Mouse (Mus musculus): ENCODE results near the gene Gzf1. TPM values are rescaled to one million over a fixed set of nuclear protein-coding genes. Genes with fewer than 3 reads are reported as not detected.
A peak's percentile ranks its signal among the peaks of the same experiment; 100 is the strongest.

The Gzf1 gene
- polyA plus RNA-seq, 1 experiment from 2014 or later = 9.4 TPM

- peak overlapping the region; percentile 89 for H3K9ac ChIP-seq
- no peaks in the 10 kb centered on the region for H3K27me3 ChIP-seq (replicated peaks)
- WGBS (ENCODE audit: insufficient replicate concordance) = 7% methylated on average over 17 of the region's 17 CpGs
- peaks cover 66% of the 10 kb centered on the region for H3K4me1 ChIP-seq
- H3K4me3 ChIP-seq = peak overlapping the region; percentile 87
- peaks cover 47% of the 10 kb centered on the region for H3K36me3 ChIP-seq
- peak overlapping the region; percentile 81 for H3K27ac ChIP-seq
- no peaks in the 10 kb centered on the region for H3K9me3 ChIP-seq (replicated peaks)
- ATAC-seq = peak; percentile 75
- H3K4me2 ChIP-seq = peak overlapping the region; percentile 91
These were observed 653 bp downstream of the Gzf1 start for GRCm38 (mm10) chr2:148681461-148681891.

- no peaks in the 10 kb centered on the region for H3K9me3 ChIP-seq (replicated peaks)
- H3K9ac ChIP-seq = no peak overlapping the region
- no peak overlapping the region for H3K27ac ChIP-seq
- peaks cover 50% of the 10 kb centered on the region for H3K4me1 ChIP-seq
- H3K4me3 ChIP-seq = no peak overlapping the region
- 53% methylated on average over 1 of the region's 1 CpGs for WGBS (ENCODE audit: insufficient replicate concordance)
- ATAC-seq = no peak
- H3K27me3 ChIP-seq (replicated peaks) = no peaks in the 10 kb centered on the region
- no peak overlapping the region for H3K4me2 ChIP-seq
- peaks cover 45% of the 10 kb centered on the region for H3K36me3 ChIP-seq
These were observed 2.2 kb downstream of the Gzf1 start for GRCm38 (mm10) chr2:148683031-148683430.

- Histone ChIP-seq H3K36me3 (peaks cover 59% of the 10 kb centered on the region), H3K9me3 (replicated peaks) (no peaks in the 10 kb centered on the region), H3K27me3 (replicated peaks) (no peaks in the 10 kb centered on the region), H3K4me1 (peaks cover 32% of the 10 kb centered on the region), H3K27ac (no peak overlapping the region), H3K4me3 (no peak overlapping the region), H3K9ac (no peak overlapping the region), H3K4me2 (no peak overlapping the region)
- WGBS (ENCODE audit: insufficient replicate concordance) = 82% methylated on average over 2 of the region's 2 CpGs
- no peak for ATAC-seq
These were observed 4.1 kb downstream of the Gzf1 start for GRCm38 (mm10) chr2:148684972-148685371.

GRCm38 (mm10) chr2:148685709-148686108 is 4.9 kb downstream of the Gzf1 start:
- Histone ChIP-seq H3K9ac (no peak overlapping the region), H3K27ac (0 out of 2 replicates have a peak overlapping the region, but pooled peaks have one; percentile 12), H3K27me3 (replicated peaks) (no peaks in the 10 kb centered on the region), H3K4me3 (no peak overlapping the region), H3K4me1 (peaks cover 26% of the 10 kb centered on the region), H3K36me3 (peaks cover 67% of the 10 kb centered on the region), H3K9me3 (replicated peaks) (no peaks in the 10 kb centered on the region), H3K4me2 (no peak overlapping the region)
- no peak for ATAC-seq
- WGBS (ENCODE audit: insufficient replicate concordance) = 73% methylated on average over 3 of the region's 3 CpGs

GRCm38 (mm10) chr2:148686862-148687261 is 6.0 kb downstream of the Gzf1 start:
- ATAC-seq = no peak
- Histone ChIP-seq H3K27me3 (replicated peaks) (no peaks in the 10 kb centered on the region), H3K36me3 (peaks cover 78% of the 10 kb centered on the region), H3K4me2 (no peak overlapping the region), H3K9me3 (replicated peaks) (no peaks in the 10 kb centered on the region), H3K4me1 (peaks cover 20% of the 10 kb centered on the region), H3K27ac (no peak overlapping the region), H3K9ac (no peak overlapping the region), H3K4me3 (no peak overlapping the region)
- 87% methylated on average over 1 of the region's 1 CpGs for WGBS (ENCODE audit: insufficient replicate concordance)

GRCm38 (mm10) chr2:148687971-148688370 is 7.1 kb downstream of the Gzf1 start:
- 86% methylated on average over 5 of the region's 5 CpGs for WGBS (ENCODE audit: insufficient replicate concordance)
- Histone ChIP-seq H3K36me3 (peaks cover 86% of the 10 kb centered on the region), H3K27me3 (replicated peaks) (no peaks in the 10 kb centered on the region), H3K27ac (no peak overlapping the region), H3K9me3 (replicated peaks) (no peaks in the 10 kb centered on the region), H3K9ac (no peak overlapping the region), H3K4me2 (no peak overlapping the region), H3K4me3 (no peak overlapping the region), H3K4me1 (peaks cover 10% of the 10 kb centered on the region; the same call in 1 of the 2 replicates)
- no peak for ATAC-seq

- H3K9ac ChIP-seq = no peak overlapping the region
- ATAC-seq = no peak
- 77% methylated on average over 6 of the region's 6 CpGs for WGBS (ENCODE audit: insufficient replicate concordance)
- H3K9me3 ChIP-seq (replicated peaks) = no peaks in the 10 kb centered on the region
- no peak overlapping the region for H3K4me2 ChIP-seq
- no peaks in the 10 kb centered on the region for H3K27me3 ChIP-seq (replicated peaks)
- H3K4me1 ChIP-seq = peaks cover 6% of the 10 kb centered on the region; the same call in 1 of the 2 replicates
- no peak overlapping the region for H3K27ac ChIP-seq
- no peak overlapping the region for H3K4me3 ChIP-seq
- peaks cover 86% of the 10 kb centered on the region for H3K36me3 ChIP-seq
These were observed 8.8 kb downstream of the Gzf1 start for GRCm38 (mm10) chr2:148689444-148690140.

- 81% methylated on average over 3 of the region's 3 CpGs for WGBS (ENCODE audit: insufficient replicate concordance)
- no peak overlapping the region for H3K4me3 ChIP-seq
- no peaks in the 10 kb centered on the region for H3K4me1 ChIP-seq
- no peak overlapping the region for H3K4me2 ChIP-seq
- H3K27me3 ChIP-seq (replicated peaks) = no peaks in the 10 kb centered on the region
- H3K27ac ChIP-seq = no peak overlapping the region
- ATAC-seq = no peak; the same call in 1 of the 2 replicates
- peaks cover 86% of the 10 kb centered on the region for H3K36me3 ChIP-seq
- no peak overlapping the region for H3K9ac ChIP-seq
- no peaks in the 10 kb centered on the region for H3K9me3 ChIP-seq (replicated peaks)
These were observed 9.5 kb downstream of the Gzf1 start for GRCm38 (mm10) chr2:148690291-148690690.

- H3K27ac ChIP-seq = no peak overlapping the region
- H3K27me3 ChIP-seq (replicated peaks) = no peaks in the 10 kb centered on the region
- no peak overlapping the region for H3K4me3 ChIP-seq
- no peak overlapping the region for H3K4me2 ChIP-seq
- peaks cover 84% of the 10 kb centered on the region for H3K36me3 ChIP-seq
- ATAC-seq = no peak
- no peak overlapping the region for H3K9ac ChIP-seq
- 81% methylated on average over 5 of the region's 5 CpGs for WGBS (ENCODE audit: insufficient replicate concordance)
- H3K4me1 ChIP-seq = no peaks in the 10 kb centered on the region
- H3K9me3 ChIP-seq (replicated peaks) = no peaks in the 10 kb centered on the region
These were observed 10.0 kb downstream of the Gzf1 start for GRCm38 (mm10) chr2:148690781-148691180.

- Histone ChIP-seq H3K9ac (no peak overlapping the region), H3K4me2 (no peak overlapping the region), H3K4me3 (no peak overlapping the region), H3K27ac (no peak overlapping the region), H3K36me3 (peaks cover 18% of the 10 kb centered on the region), H3K4me1 (no peaks in the 10 kb centered on the region), H3K27me3 (replicated peaks) (no peaks in the 10 kb centered on the region), H3K9me3 (replicated peaks) (no peaks in the 10 kb centered on the region)
- no peak for ATAC-seq
- WGBS (ENCODE audit: insufficient replicate concordance) = 51% methylated on average over 5 of the region's 5 CpGs
These were observed 17.7 kb downstream of the Gzf1 start for GRCm38 (mm10) chr2:148698571-148698970.

GRCm38 (mm10) chr2:148706409-148707201 is 25.8 kb downstream of the Gzf1 start:
- no peaks in the 10 kb centered on the region for H3K4me1 ChIP-seq
- no peaks in the 10 kb centered on the region for H3K9me3 ChIP-seq (replicated peaks)
- ATAC-seq = 0 out of 2 replicates have a peak, but pooled peaks have one; percentile 10
- no peaks in the 10 kb centered on the region for H3K27me3 ChIP-seq (replicated peaks)
- no peak overlapping the region for H3K27ac ChIP-seq
- no peak overlapping the region for H3K4me3 ChIP-seq
- H3K4me2 ChIP-seq = no peak overlapping the region
- H3K36me3 ChIP-seq = no peaks in the 10 kb centered on the region
- no peak overlapping the region for H3K9ac ChIP-seq
- WGBS (ENCODE audit: insufficient replicate concordance) = 72% methylated on average over 15 of the region's 15 CpGs

- Histone ChIP-seq H3K4me1 (no peaks in the 10 kb centered on the region), H3K36me3 (no peaks in the 10 kb centered on the region), H3K9ac (no peak overlapping the region), H3K27ac (no peak overlapping the region), H3K4me2 (no peak overlapping the region), H3K27me3 (replicated peaks) (no peaks in the 10 kb centered on the region), H3K4me3 (no peak overlapping the region), H3K9me3 (replicated peaks) (no peaks in the 10 kb centered on the region)
- ATAC-seq = no peak
- whole genome bisulfite sequencing (ENCODE audit: insufficient replicate concordance) = 75% methylated on average over 6 of the region's 6 CpGs
These were observed 26.3 kb downstream of the Gzf1 start for GRCm38 (mm10) chr2:148707202-148707530.
